ENCODE assay signal across 8 mouse cellular contexts in genomic region chr12:52701201-52701641, GRCm38 (mm10). TPM values are rescaled to one million over a fixed set of nuclear protein-coding genes. Genes with fewer than 3 reads are reported as not detected.
DNase-seq lines count a peak whose midpoint lies in the region; ATAC-seq and TF ChIP-seq lines count a peak whose summit lies in the region.

No protein-coding gene starts in this region.

- peaks cover 3% of the 10 kb centered on the region; the same call in 1 of the 2 replicates for H3K4me1 ChIP-seq in heart, embryonic 11.5 days (ENCODE audit: control insufficient read depth, insufficient read depth, low read length)
- H3K4me1 ChIP-seq in megakaryocyte, embryonic 14.5 days: peaks cover 7% of the 10 kb centered on the region; the same call in 1 of the 2 replicates
- peaks cover 10% of the 10 kb centered on the region for H3K4me1 ChIP-seq in thymus, adult 2 months (replicated peaks; ENCODE audit: control insufficient read depth, insufficient read depth, low read length)

- no peak for TF ChIP-seq POLR2A in thymus, adult 2 months (IDR thresholded peaks at IDR 0.05; ENCODE audit: control insufficient read depth, extremely low read depth, insufficient read depth, low read length, poor library complexity)

- H3K4me2 ChIP-seq in heart, embryonic 11.5 days: peak overlapping the region; percentile 38

- H3K27me3 ChIP-seq in heart, embryonic 11.5 days (ENCODE audit: control insufficient read depth, insufficient read depth, low read length): no peaks in the 10 kb centered on the region
- peaks cover 2% of the 10 kb centered on the region for H3K27me3 ChIP-seq in megakaryocyte, embryonic 14.5 days (replicated peaks)
- no peaks in the 10 kb centered on the region for H3K27me3 ChIP-seq in thymus, adult 2 months (ENCODE audit: control insufficient read depth, insufficient read depth, low read length)

- no peaks in the 10 kb centered on the region for H3K36me3 ChIP-seq in heart, embryonic 11.5 days (ENCODE audit: control insufficient read depth, insufficient read depth, low read length)
- H3K36me3 ChIP-seq in megakaryocyte, embryonic 14.5 days (replicated peaks; ENCODE audit: low read length): no peaks in the 10 kb centered on the region
- H3K36me3 ChIP-seq in thymus, adult 2 months (ENCODE audit: control insufficient read depth, insufficient read depth, low read length): no peaks in the 10 kb centered on the region

- no peaks in the 10 kb centered on the region for H3K9me3 ChIP-seq in heart, embryonic 11.5 days (replicated peaks; ENCODE audit: control insufficient read depth, low read length)
- peaks cover 12% of the 10 kb centered on the region for H3K9me3 ChIP-seq in megakaryocyte, embryonic 14.5 days

- 0 out of 2 replicates have a peak overlapping the region, but pooled peaks have one; percentile 23 for H3K4me3 ChIP-seq in heart, embryonic 11.5 days (ENCODE audit: low read depth, low read length)
- peak overlapping the region; percentile 66 for H3K4me3 ChIP-seq in megakaryocyte, embryonic 14.5 days (replicated peaks)
- peak overlapping the region; percentile 47 for H3K4me3 ChIP-seq in thymus, adult 2 months (ENCODE audit: control insufficient read depth, insufficient read depth, low read length)

- no peak for TF ChIP-seq CTCF in thymus, adult 2 months (IDR thresholded peaks at IDR 0.05; ENCODE audit: borderline replicate concordance, control insufficient read depth, extremely low read depth, insufficient read depth, low read length, poor library complexity)

- DNase-seq in right cerebral cortex, adult 18-20 months: peak; percentile 31
- DNase-seq in right cerebral cortex, postnatal 14 days: no peak
- peak; percentile 40 to 48 for DNase-seq in cerebellum, postnatal 25 days
- peak; percentile 15 for DNase-seq in kidney, postnatal 14 days
- peak; percentile 40 for DNase-seq in thymus, adult 2 months
- no peak for DNase-seq in yolk sac, embryonic 10.5 days (ENCODE audit: low spot score)

- peak overlapping the region; percentile 44; the same call in 1 of the 2 replicates for H3K9ac ChIP-seq in heart, embryonic 11.5 days (ENCODE audit: low read depth, low read length)

- ATAC-seq in heart, embryonic 11.5 days (replicated peaks; ENCODE audit: insufficient number of reproducible peaks, low FRiP score, low TSS enrichment): no peak

- 37% methylated on average over 9 of the region's 9 CpGs for WGBS in heart, embryonic 11.5 days (ENCODE audit: insufficient replicate concordance)
- 3% methylated on average over 9 of the region's 9 CpGs for WGBS in thymus, adult 2 months

- H3K27ac ChIP-seq in heart, embryonic 11.5 days (ENCODE audit: low read depth, low read length): no peak overlapping the region
- no peak overlapping the region for H3K27ac ChIP-seq in thymus, adult 2 months (ENCODE audit: control insufficient read depth, insufficient read depth, low read length)

RNA-seq across cellular contexts. Expression of gene Akap6, which starts 2.0 kb away (rescaled TPM):
- polyA plus RNA-seq in heart, embryonic 11.5 days (2014; fragmentation: Nextera tagmentation; extraction: Ambion mirVana): 6.7 and 7.3 TPM in 2 replicates
- 0.04 TPM in 1 of 2 replicates, not detected in the other for polyA plus RNA-seq in megakaryocyte, embryonic 14.5 days (2012; ENCODE audit: insufficient read depth, low replicate concordance)
- polyA plus RNA-seq in thymus, adult 2 months (2012; rRNA removed): 0.15 and 0.78 TPM in 2 replicates

Comparison
In these comparisons a context has a peak if more than half of its experiments do, and no peak if none do; other contexts are left out.
1. DNase-seq: peak in right cerebral cortex, adult 18-20 months (single experiment), cerebellum, postnatal 25 days (2 of 2), kidney, postnatal 14 days (single experiment) and thymus, adult 2 months (single experiment); none in right cerebral cortex, postnatal 14 days (single experiment) and yolk sac, embryonic 10.5 days (single experiment).
2. Peak in every context shown above with its lines, with median percentiles within 50 percentile points of each other: H3K4me3 ChIP-seq.